Mouse (Mus musculus): ENCODE measurements around the gene Grid1. TPM values are rescaled to one million over a fixed set of nuclear protein-coding genes. Genes with fewer than 3 reads are reported as not detected.

Gene Grid1
- polyA plus RNA-seq, 1 experiment from 2014 or later: 0.91 TPM

DNA sequence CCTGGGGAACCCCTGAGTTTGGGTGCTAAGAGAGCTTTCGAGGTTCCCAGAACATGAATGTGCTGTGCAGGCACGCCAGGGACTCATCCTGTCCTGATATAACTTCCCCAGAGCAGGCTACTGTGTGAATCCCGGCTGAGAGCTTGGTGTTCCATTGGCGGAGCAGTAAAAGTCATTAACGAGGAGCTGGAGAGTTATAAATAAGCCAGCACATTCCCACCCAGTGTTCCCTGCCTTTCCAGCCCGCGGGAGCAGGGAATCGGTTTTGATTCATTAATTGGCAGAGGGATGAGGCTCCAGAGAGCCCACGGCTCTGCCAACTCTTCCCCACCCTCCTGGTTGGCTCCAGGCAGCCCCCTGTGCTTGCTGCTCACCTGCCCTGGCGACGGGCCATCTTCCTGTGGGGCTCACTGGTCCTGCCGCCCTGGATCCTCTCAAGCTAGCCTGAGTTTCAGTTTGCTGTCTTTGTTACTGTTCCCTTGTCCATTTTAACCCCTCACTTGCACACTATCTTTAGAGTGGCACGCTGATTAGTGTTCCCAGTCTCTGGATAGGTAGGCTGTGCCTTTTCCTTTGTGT, 116.4 kb downstream of the Grid1 start:
- ATAC-seq (replicated peaks; ENCODE audit: low FRiP score, low read depth) (0 out of 2 replicates have a peak, but pooled peaks have one; percentile 36), DNase-seq (ENCODE audit: low spot score) (peak; percentile 54)
- no peak overlapping the region for H3K27ac ChIP-seq
- H3K4me3 ChIP-seq (replicated peaks; ENCODE audit: low read depth, low read length): 0 out of 2 replicates have a peak overlapping the region, but pooled peaks have one; percentile 11
- no peaks in the 10 kb centered on the region for H3K27me3 ChIP-seq (ENCODE audit: insufficient read depth, low read length)
- TF ChIP-seq CTCF (IDR thresholded peaks at IDR 0.05; ENCODE audit: low read depth): no peak
- H3K4me2 ChIP-seq (ENCODE audit: low read length): peak overlapping the region; percentile 53
- H3K9me3 ChIP-seq (replicated peaks; ENCODE audit: low read length): no peaks in the 10 kb centered on the region
- H3K4me1 ChIP-seq (replicated peaks; ENCODE audit: insufficient read depth, low read length): no peaks in the 10 kb centered on the region
- WGBS: 12% methylated on average over 13 of the region's 13 CpGs
- no peaks in the 10 kb centered on the region for H3K36me3 ChIP-seq (ENCODE audit: insufficient read depth, low read length)
- H3K9ac ChIP-seq (ENCODE audit: low read depth, low read length): no peak overlapping the region

DNA sequence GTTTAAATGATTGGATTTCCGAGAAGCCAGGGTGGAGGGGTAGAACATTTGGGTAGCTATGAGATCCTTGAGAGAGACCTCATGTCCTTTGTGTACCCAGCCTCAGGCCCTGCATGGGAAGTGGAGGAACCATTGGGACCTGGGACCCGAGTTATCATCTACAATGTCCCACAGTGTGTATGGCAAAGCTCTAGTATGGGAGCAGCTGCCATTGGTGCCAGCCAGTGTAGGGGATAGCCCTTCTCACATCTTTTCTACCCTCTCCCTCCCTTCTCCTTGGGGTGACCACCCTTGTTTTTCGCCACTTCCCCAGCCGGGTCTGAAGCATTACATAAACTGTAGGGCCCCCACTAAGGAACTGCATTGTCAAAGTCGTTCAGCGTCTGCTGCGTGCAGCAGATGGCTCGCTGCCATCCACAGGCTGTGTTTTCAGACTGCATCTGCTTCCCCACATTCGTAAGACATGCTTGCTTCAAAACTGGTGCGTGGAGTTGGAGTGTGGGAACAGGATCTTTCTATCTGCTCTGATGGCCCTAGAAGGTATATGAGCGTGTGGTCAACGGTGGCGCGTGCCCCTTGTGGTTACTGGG, 124.6 kb downstream of the Grid1 start:
- H3K9me3 ChIP-seq (replicated peaks; ENCODE audit: low read length): no peaks in the 10 kb centered on the region
- no peaks in the 10 kb centered on the region for H3K36me3 ChIP-seq (ENCODE audit: insufficient read depth, low read length)
- H3K4me1 ChIP-seq (replicated peaks; ENCODE audit: insufficient read depth, low read length): no peaks in the 10 kb centered on the region
- no peak overlapping the region for H3K4me3 ChIP-seq (replicated peaks; ENCODE audit: low read depth, low read length)
- TF ChIP-seq CTCF (IDR thresholded peaks at IDR 0.05; ENCODE audit: low read depth): no peak
- no peaks in the 10 kb centered on the region for H3K27me3 ChIP-seq (ENCODE audit: insufficient read depth, low read length)
- DNase-seq (ENCODE audit: low spot score): no peak
- no peak overlapping the region for H3K27ac ChIP-seq
- no peak overlapping the region for H3K4me2 ChIP-seq (ENCODE audit: low read length)
- ATAC-seq (replicated peaks; ENCODE audit: low FRiP score, low read depth): no peak
- WGBS: 90% methylated on average over 14 of the region's 14 CpGs
- no peak overlapping the region for H3K9ac ChIP-seq (ENCODE audit: low read depth, low read length)

DNA sequence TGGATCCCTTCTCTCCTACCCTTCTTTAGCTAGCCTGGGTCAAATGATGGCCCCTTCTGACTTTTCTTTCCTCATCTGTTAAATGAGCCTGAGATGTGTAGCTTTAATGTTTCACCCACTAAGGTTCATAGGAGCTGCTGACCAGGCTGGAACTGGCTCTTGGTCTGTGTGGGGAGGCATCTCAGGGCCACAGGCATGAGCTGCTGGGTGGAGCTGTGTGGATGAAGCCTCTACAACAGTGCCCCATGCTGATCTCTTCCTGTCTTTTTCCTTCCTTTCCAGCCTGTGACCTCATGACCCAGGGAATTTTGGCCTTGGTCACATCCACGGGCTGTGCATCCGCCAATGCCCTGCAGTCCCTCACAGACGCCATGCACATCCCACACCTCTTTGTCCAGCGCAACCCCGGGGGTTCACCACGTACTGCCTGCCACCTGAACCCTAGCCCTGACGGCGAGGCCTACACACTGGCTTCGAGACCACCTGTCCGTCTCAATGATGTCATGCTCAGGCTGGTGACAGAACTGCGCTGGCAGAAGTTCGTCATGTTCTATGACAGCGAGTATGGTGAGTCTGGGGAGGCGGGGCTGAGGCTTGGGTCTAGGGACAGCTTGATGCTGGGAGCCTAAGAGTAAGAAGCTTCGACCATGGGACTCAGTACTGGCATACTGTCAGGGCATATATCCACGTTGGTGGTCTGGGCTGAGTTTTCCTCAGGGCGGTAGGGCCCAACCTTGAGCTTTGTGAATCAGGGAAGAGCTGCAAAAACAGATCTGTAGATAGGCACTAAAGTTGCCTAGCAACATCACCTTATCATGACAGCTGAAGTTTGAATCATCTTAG, 125.8 kb downstream of the Grid1 start:
- no peaks in the 10 kb centered on the region for H3K9me3 ChIP-seq (replicated peaks; ENCODE audit: low read length)
- no peak for TF ChIP-seq CTCF (IDR thresholded peaks at IDR 0.05; ENCODE audit: low read depth)
- H3K4me1 ChIP-seq (replicated peaks; ENCODE audit: insufficient read depth, low read length): no peaks in the 10 kb centered on the region
- no peak overlapping the region for H3K4me3 ChIP-seq (replicated peaks; ENCODE audit: low read depth, low read length)
- no peaks in the 10 kb centered on the region for H3K27me3 ChIP-seq (ENCODE audit: insufficient read depth, low read length)
- H3K36me3 ChIP-seq (ENCODE audit: insufficient read depth, low read length): no peaks in the 10 kb centered on the region
- H3K27ac ChIP-seq: no peak overlapping the region
- H3K4me2 ChIP-seq (ENCODE audit: low read length): no peak overlapping the region
- H3K9ac ChIP-seq (ENCODE audit: low read depth, low read length): no peak overlapping the region
- DNase-seq (ENCODE audit: low spot score): no peak
- peak; percentile 43; the same call in 1 of the 2 replicates for ATAC-seq (replicated peaks; ENCODE audit: low FRiP score, low read depth)
- WGBS: 84% methylated on average over 17 of the region's 17 CpGs

DNA sequence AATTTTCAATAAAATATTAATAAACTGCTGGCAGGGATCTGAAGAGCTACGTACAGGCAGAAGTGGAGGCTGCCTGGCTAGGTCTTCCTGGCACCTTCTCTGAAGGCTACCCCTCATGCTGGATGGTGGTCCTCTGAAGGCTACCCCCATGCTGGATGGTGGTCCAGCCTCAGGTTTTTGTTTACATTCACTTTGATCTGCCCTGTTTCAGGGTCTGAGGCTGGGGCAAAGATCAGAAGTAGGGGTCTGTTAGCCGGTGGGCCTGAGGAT, 126.3 kb downstream of the Grid1 start:
- Histone ChIP-seq H3K27ac (no peak overlapping the region), H3K4me3 (replicated peaks; ENCODE audit: low read depth, low read length) (no peak overlapping the region), H3K36me3 (ENCODE audit: insufficient read depth, low read length) (no peaks in the 10 kb centered on the region), H3K9ac (ENCODE audit: low read depth, low read length) (no peak overlapping the region), H3K4me1 (replicated peaks; ENCODE audit: insufficient read depth, low read length) (no peaks in the 10 kb centered on the region), H3K4me2 (ENCODE audit: low read length) (no peak overlapping the region), H3K9me3 (replicated peaks; ENCODE audit: low read length) (no peaks in the 10 kb centered on the region), H3K27me3 (ENCODE audit: insufficient read depth, low read length) (no peaks in the 10 kb centered on the region)
- WGBS: 48% methylated on average over 2 of the region's 2 CpGs
- no peak for ATAC-seq (replicated peaks; ENCODE audit: low FRiP score, low read depth)
- TF ChIP-seq CTCF (IDR thresholded peaks at IDR 0.05; ENCODE audit: low read depth): no peak
- DNase-seq (ENCODE audit: low spot score): no peak

DNA sequence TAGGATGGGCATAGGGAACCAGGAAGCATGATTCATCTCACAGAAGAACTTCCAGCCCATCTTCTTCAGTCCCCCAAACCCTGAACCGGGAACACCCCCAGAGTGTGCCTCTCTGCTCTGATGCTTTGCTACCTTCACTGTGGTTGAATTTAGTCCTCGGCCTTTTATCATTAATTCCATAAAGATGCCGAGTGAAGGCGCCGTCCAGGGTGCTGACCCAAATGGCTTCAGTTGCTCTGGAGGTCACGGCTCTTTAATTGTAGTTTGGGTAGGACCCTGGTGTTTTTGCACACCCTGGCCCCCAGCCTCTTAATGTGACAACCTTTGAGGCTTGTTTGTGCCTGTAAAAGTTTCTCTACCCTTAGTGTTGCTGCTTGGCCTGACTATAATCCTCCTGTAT, 128.3 kb downstream of the Grid1 start:
- Histone ChIP-seq H3K4me2 (ENCODE audit: low read length) (no peak overlapping the region), H3K4me1 (replicated peaks; ENCODE audit: insufficient read depth, low read length) (no peaks in the 10 kb centered on the region), H3K36me3 (ENCODE audit: insufficient read depth, low read length) (no peaks in the 10 kb centered on the region), H3K27me3 (ENCODE audit: insufficient read depth, low read length) (no peaks in the 10 kb centered on the region), H3K9me3 (replicated peaks; ENCODE audit: low read length) (no peaks in the 10 kb centered on the region), H3K4me3 (replicated peaks; ENCODE audit: low read depth, low read length) (no peak overlapping the region), H3K9ac (ENCODE audit: low read depth, low read length) (no peak overlapping the region), H3K27ac (no peak overlapping the region)
- WGBS: 67% methylated on average over 6 of the region's 6 CpGs
- no peak for TF ChIP-seq CTCF (IDR thresholded peaks at IDR 0.05; ENCODE audit: low read depth)
- no peak for ATAC-seq (replicated peaks; ENCODE audit: low FRiP score, low read depth)
- DNase-seq (ENCODE audit: low spot score): no peak

DNA sequence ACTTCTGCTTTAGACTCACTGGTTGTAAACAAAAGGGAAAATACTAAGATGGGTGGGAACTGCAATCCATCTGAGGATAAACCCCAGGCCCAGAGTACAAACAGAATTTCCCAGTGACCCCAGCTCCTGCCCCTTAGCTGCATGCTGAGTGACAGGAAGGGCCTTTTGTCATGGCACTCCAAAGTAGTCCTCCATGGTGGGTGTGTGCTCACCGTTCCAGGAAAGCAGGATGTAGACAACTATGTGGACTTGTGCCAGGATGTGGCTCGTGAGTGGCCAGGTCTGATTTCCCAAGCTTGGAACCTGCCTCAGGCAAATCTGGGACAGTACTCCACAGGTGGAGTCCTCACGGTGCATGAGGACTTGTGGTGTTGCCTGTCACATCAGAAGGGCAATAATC, 132.4 kb downstream of the Grid1 start:
- no peak overlapping the region for H3K4me2 ChIP-seq (ENCODE audit: low read length)
- no peaks in the 10 kb centered on the region for H3K9me3 ChIP-seq (replicated peaks; ENCODE audit: low read length)
- TF ChIP-seq CTCF (IDR thresholded peaks at IDR 0.05; ENCODE audit: low read depth): no peak
- no peaks in the 10 kb centered on the region for H3K27me3 ChIP-seq (ENCODE audit: insufficient read depth, low read length)
- no peak for DNase-seq (ENCODE audit: low spot score)
- WGBS: 63% methylated on average over 3 of the region's 3 CpGs
- H3K4me3 ChIP-seq (replicated peaks; ENCODE audit: low read depth, low read length): no peak overlapping the region
- H3K9ac ChIP-seq (ENCODE audit: low read depth, low read length): no peak overlapping the region
- H3K36me3 ChIP-seq (ENCODE audit: insufficient read depth, low read length): no peaks in the 10 kb centered on the region
- ATAC-seq (replicated peaks; ENCODE audit: low FRiP score, low read depth): no peak
- no peak overlapping the region for H3K27ac ChIP-seq
- H3K4me1 ChIP-seq (replicated peaks; ENCODE audit: insufficient read depth, low read length): no peaks in the 10 kb centered on the region
